Mouse (Mus musculus): ENCODE results near the gene Syde1.

The Syde1 gene

DNA sequence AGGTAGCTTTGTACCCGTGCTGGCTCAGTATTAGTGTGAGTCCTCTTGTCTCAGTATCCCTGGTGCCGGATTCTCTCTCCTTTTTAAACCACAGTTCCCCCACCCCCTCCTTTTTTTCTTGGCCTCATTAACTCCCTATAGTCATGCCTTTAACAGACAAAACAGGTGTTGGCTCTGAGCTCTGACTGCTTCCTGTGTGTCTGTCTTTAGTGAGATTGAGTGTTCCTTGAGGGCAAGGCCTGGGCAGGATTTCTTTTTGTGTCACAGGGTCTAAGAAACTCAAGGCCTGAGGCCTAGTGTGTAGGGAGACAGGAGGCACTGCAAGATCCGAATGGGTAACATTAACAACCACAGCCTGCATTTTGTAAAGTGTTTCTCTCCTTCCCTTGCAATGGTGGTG lies 13.6 kb downstream of the Syde1 start:
- intact Hi-C loops (cut with DNase I) = no loop called here

DNA sequence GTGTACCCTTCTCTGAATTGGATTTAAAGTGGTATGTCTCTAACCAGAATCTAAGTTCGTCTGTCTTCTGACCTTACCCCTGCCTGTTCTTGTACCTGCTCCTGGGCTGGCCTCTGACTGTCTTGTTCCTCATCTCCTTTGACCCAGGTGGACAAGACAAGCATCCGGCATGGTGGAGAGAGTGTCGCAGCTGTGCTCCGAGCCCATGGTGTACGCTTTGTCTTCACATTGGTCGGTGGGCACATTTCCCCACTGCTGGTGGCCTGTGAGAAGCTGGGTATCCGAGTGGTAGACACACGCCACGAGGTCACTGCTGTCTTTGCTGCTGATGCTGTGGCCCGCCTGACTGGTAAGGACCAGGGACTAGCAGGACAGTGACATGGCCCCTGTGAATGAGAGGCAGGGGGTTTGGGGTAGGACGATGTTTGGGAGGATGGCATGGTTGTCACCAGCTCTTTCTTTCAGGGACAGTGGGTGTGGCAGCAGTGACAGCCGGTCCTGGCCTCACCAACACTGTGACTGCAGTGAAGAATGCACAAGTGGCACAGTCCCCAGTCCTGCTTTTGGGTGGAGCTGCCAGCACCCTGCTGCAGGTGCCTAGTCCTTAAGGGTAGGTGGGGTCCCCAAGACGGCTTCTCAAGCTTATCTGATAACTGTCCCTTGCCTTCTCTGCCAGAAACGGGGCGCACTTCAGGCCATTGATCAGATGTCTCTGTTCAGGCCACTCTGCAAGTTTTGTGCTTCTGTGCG lies 15.2 kb downstream of the Syde1 start:
- intact Hi-C loops (cut with DNase I) = no loop called here

DNA sequence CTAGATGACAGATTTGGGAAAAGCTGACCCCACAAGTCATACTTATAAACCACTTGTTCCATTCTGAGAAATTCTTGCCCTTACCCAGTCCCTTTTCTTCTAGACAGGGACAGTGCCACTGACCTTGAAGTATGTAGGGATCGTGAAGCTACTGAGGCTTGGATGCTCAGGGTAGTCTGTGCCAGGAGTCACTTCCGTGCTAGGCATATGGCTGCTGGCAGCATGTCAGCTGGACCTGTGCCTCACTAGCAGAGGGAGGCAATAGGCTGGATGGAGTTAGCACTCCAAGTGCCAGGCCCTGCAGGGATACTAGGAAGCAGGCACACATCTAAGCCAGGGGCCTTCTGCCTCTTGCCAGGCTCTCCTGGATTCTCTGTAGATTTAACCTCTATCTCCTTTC lies 16.1 kb downstream of the Syde1 start:
- intact Hi-C loops (cut with DNase I) = no loop called here

DNA sequence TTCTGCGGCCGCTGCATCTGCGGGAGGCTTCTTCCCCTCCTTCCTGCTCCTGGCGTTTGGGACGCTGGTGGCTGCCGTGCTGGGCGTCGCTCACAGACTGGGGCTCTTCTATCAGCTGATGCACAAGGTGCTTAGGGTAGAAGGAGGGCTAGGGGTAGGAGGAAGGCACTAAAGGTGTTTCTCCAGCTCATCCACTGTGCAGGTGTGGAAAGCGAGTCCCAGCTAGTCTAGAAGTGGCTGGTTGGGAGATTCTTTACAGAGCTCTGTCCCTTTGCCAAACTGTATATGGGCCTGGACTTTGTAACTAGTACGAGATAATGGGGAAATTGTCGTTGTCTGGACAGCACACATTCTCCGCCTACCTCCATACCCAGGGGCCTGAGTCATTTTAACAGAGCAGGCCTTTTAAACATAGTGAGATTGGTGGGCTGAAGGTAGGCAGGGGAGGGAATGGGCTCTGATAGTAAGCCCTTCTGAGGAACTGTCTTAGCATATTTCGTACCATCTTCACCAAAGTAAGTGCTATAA lies 16.6 kb downstream of the Syde1 start:
- intact Hi-C loops (cut with DNase I) = no loop called here

DNA sequence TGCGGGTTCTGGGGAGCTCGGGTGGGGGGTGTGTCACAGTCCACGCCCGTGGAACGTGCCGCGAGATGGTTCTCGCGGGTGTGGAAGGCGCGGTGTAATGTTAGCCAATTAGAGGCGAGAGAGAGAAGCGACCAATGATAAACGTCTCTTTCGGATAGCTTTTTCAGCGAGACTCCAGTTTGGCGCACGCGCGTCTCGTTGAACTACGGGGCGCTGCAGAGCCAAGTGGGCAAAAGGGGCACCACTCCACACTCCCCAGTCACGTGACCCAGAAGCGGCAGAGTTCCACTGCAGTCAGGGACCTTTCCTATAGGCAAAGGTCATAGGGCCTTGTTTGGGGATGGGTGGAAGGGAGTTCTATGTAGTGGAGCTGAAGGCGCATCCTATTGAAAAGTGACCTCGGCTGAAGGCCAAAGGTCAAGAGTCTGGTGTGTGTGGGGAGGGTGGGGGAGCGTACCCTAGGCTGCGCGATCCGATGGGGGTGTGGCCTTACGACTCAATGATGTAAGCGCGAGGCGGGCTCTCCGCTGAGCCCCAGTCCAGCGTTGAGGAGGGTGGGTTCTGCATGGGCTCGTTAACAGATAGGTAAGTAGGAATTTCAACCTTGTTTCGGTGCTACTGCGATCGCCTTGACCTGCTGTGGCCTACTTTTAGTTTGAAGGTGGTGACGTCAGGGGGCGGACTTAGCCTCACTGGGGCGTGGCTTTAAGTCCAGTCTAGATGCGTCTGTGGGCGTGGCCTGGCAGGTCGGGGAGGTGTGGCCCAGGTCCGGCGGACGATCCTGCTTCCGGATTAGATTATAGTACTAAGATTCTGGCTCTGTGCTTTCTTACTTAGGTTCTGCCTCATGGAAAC lies 17.3 kb downstream of the Syde1 start, which contains the start of gene Ilvbl:
TSS of gene Ilvbl (plus strand) at position 97 of the 855 bp plus-strand sequence.
- intact Hi-C loops (cut with DNase I) = no loop called here

DNA sequence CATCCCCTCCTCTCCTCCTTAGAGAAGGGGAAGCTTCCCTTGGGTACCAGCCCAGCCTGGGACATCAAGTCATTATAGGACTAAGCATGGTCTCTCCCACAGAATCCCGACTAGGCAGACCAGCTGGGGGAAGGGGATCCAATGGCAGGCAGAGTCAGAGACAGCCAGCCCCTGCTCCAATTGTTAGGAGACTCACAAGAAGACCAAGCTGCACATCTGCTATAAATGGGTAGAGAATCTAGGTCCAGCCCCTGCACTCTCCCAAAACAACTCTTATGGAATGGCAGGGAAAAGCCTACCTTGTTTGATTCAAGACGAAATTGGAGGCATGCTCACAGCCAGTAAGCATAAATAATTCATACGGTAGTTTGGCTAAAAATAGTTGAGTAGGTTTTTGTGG lies 18.5 kb downstream of the Syde1 start:
- intact Hi-C loops (cut with DNase I) = no loop called here

DNA sequence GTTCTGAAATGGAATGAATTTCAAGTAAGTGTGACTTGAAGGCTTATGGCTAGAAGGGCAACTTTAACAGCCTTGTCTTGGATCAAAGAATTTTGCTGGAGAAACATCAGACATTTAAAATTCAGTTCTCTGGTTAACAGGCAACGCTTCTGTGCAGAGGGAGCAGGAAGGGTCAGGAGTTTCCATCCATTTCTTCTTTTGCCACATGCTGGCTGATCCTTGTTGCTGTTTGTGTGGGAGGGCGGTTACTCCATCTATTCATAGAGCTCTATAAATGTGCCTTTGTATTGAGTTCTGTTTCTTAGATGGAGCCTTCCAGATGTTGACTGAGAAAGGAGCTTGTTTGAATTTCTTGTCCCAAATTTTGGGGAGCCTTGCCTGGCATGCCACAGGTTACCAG lies 20.9 kb downstream of the Syde1 start:
- intact Hi-C loops (cut with DNase I) = no loop called here

DNA sequence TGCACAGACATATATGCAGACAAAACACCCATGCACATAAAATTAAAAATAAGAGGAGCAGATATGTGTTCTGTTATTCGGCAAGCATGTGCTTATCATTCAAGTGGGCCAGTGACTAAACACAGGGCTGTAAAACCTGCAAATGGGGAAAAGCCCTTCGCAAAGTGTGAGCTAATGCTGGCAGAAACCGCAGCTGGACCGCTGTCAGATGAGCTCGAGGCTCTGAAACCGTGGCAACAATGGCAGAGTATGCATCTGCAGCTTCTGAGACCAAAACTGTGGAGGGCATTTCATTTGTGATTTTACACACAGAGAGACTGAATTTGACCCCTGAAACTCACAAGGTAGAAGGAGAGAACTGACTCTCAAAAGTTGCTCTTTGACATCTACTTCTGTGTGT lies 21.3 kb downstream of the Syde1 start:
- intact Hi-C loops (cut with DNase I) = no loop called here

DNA sequence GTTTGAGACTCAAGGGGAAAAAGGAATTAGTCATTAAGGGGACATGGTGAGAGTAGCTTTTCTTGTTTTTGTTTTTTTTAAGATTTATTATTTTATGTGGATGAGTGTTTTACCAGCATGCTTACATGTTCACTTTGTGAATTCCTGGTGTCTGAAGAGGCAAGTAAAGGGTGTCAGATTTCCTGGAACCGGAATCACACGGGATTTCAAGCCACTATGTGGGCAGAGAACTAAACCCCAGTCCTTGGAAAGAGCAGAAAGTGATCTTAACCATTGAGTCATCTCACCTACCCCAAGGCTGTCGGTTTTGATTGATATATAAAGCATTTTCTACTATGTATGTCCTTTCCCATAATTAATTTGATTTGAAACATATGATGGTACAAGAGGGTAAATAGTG lies 22.1 kb downstream of the Syde1 start:
- intact Hi-C loops (cut with DNase I) = no loop called here

DNA sequence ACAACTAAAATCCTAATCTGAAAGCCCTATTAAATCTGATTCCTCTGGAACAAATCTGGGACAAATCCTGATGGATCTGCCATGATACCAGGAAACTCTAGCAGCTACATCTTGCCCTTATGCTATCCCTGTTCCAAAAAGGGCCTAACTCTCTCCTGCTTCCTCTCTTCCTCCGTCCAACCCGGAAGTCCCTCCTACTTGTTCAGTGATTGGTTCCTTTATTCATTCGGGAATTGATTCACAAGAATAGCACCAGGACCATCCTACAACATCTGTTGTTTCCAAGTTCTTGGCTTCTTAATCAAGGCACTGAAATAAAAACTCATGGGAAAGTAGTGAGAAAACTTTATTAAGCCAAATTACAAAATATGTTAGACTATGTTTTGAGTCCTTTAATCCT lies 22.6 kb downstream of the Syde1 start:
- intact Hi-C loops (cut with DNase I) = no loop called here

DNA sequence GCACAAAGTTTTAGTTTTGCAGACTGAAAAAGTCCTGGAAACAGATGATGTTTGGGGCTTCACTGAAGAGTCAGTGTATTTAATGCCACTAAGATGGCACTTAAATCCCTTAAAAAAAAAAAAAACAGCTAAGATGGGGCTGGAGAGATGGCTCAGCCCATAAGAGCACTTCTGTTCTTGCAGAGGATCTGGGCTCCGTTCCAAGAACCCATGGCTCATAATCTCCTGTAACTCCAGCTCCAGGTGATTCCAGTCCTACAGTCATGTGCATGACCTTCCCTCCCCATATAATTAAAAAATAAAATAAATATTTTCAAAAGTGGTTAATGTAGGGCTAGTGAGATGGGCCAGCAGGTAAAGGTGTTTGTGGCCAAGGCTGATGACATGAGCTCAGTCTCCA lies 26.7 kb downstream of the Syde1 start:
- intact Hi-C loops (cut with DNase I) = no loop called here

DNA sequence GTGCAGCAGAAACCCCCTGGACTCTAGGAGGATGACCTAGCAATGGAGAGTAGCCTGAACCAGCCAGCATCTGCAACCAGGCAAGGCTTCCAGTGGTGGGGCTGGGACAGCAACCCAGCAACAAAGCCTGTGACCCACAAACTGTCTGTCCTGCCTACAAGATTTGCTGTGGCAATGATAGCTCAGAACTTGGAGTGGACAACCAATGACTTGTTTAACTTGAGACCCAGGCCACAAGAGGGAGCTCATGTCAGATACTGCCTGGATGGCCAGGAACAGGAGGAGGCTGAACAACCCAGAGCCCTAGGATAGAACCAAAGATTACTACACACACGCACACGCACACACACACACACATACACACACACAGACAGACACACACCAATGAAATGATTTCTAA lies 50.8 kb downstream of the Syde1 start:
- intact Hi-C loops (cut with DNase I) = no loop called here

Data from adrenal gland (tissue).